Mouse (Mus musculus) urinary bladder, postnatal 10 days (tissue): ENCODE measurements around the gene Mob1b.

Experiments
- DNase-seq: peaks from one replicate; pipeline ENCODE4 v3.0.0; 2022; ENCODE audit warnings: low spot score

The Mob1b gene

GRCm38 (mm10) chr5:88785059-88785458 lies 64.4 kb downstream of the Mob1b start:
- no peak for DNase-seq

GRCm38 (mm10) chr5:88790675-88791074 lies 70.0 kb downstream of the Mob1b start:
- no peak for DNase-seq

- DNase-seq = no peak
These were observed 70.9 kb downstream of the Mob1b start for GRCm38 (mm10) chr5:88791256-88792245.

- no peak for DNase-seq
These were observed 73.0 kb downstream of the Mob1b start for GRCm38 (mm10) chr5:88793676-88794075.

- no peak for DNase-seq
These were observed 75.4 kb downstream of the Mob1b start for GRCm38 (mm10) chr5:88795910-88796584.

- DNase-seq = no peak
These were observed 75.9 kb downstream of the Mob1b start for GRCm38 (mm10) chr5:88796588-88796987.

GRCm38 (mm10) chr5:88797121-88797520 lies 76.5 kb downstream of the Mob1b start:
- no peak for DNase-seq

- DNase-seq = no peak
These were observed 85.0 kb downstream of the Mob1b start for GRCm38 (mm10) chr5:88805616-88806015.

GRCm38 (mm10) chr5:88806278-88806677 lies 85.6 kb downstream of the Mob1b start:
- no peak for DNase-seq

GRCm38 (mm10) chr5:88807342-88807741 lies 86.7 kb downstream of the Mob1b start:
- DNase-seq = no peak

- no peak for DNase-seq
These were observed 92.5 kb downstream of the Mob1b start for GRCm38 (mm10) chr5:88813188-88813587.
